Mouse (Mus musculus) lung, embryonic 16.5 days (tissue): ENCODE measurements around the gene Rln3. TPM values are rescaled to one million over a fixed set of nuclear protein-coding genes. Genes with fewer than 3 reads are reported as not detected.

ENCODE experiments used
- ATAC-seq: fragments of 200-750 bp; cut with Nextera tagmentation; 2 replicates; pipeline ENCODE4 v1.8.0; 2017; ENCODE audit warnings: low read depth, mild to moderate bottlenecking, moderate library complexity
- H3K27ac ChIP-seq: fragments of 300-500 bp; sonication (generic); 2 replicates; pipeline ENCODE4 v1.5.1; 2014; ENCODE audit warnings: mild to moderate bottlenecking, control low read depth, low read length
- H3K27me3 ChIP-seq: fragments of 300-500 bp; sonication (generic); 2 replicates; pipeline ENCODE4 v1.6.1; 2014; ENCODE audit warnings: low read depth, low read length, mixed read lengths; ENCODE audit not compliant: control insufficient read depth, insufficient read depth
- H3K36me3 ChIP-seq: fragments of 300-500 bp; sonication (generic); 2 replicates; pipeline ENCODE4 v1.6.1; 2014; ENCODE audit warnings: low read length; ENCODE audit not compliant: control insufficient read depth, insufficient read depth
- H3K4me1 ChIP-seq: fragments of 300-500 bp; sonication (generic); replicated peaks from 2 replicates; pipeline ENCODE4 v1.6.1; 2014; ENCODE audit warnings: low read length, mixed read lengths; ENCODE audit not compliant: control insufficient read depth, insufficient read depth
- H3K4me2 ChIP-seq: fragments of 300-500 bp; sonication (generic); 2 replicates; pipeline ENCODE4 v1.6.1; 2014; ENCODE audit warnings: low read depth, low read length, control low read depth
- H3K4me3 ChIP-seq: fragments of 300-500 bp; sonication (generic); 2 replicates; pipeline ENCODE4 v1.5.1; 2014; ENCODE audit warnings: mild to moderate bottlenecking, low read length, control low read depth
- H3K9ac ChIP-seq: fragments of 300-500 bp; sonication (generic); 2 replicates; pipeline ENCODE4 v1.6.1; 2014; ENCODE audit warnings: low read length, control low read depth
- H3K9me3 ChIP-seq: fragments of 300-500 bp; sonication (generic); 2 replicates; pipeline ENCODE4 v1.6.1; 2016; ENCODE audit warnings: low read length; ENCODE audit not compliant: control insufficient read depth
- WGBS: fragments of 180-500 bp; shearing (Covaris S2); extraction: QIAGEN DNeasy Blood & Tissue Kit; methylation state at CpG from one replicate; pipeline ENCODE4 v1.1.7; 2014; 5-methylcytosine and 5-hydroxymethylcytosine counted together
- polyA plus RNA-seq: library from polyadenylated mRNA; unstranded; fragments of >200 nt; fragmentation: Nextera tagmentation; extraction: Ambion mirVana; gene quantifications from 2 replicates; pipeline ENCODE4 v1.2.1, GENCODE M21; 2015

The Rln3 gene
- polyA plus RNA-seq, 1 experiment from 2014 or later = not detected

- no peak overlapping the region for H3K9ac ChIP-seq
- no peak overlapping the region for H3K4me2 ChIP-seq
- no peak overlapping the region for H3K27ac ChIP-seq
- no peaks in the 10 kb centered on the region for H3K27me3 ChIP-seq
- ATAC-seq = no peak
- 78% methylated on average over 4 of the region's 4 CpGs for WGBS
- H3K36me3 ChIP-seq = no peaks in the 10 kb centered on the region
- no peaks in the 10 kb centered on the region for H3K4me1 ChIP-seq
- no peaks in the 10 kb centered on the region for H3K9me3 ChIP-seq
- H3K4me3 ChIP-seq = no peak overlapping the region
Observed at GRCm38 (mm10) chr8:84032777-84033176, 12.0 kb downstream of the Rln3 start.

- peaks cover 5% of the 10 kb centered on the region for H3K4me1 ChIP-seq
- H3K27me3 ChIP-seq = peaks cover 15% of the 10 kb centered on the region
Observed at GRCm38 (mm10) chr8:84029272-84029671, 15.5 kb downstream of the Rln3 start.

GRCm38 (mm10) chr8:84027449-84027848, 17.4 kb downstream of the Rln3 start:
- Histone ChIP-seq H3K27ac (no peak overlapping the region), H3K4me2 (no peak overlapping the region), H3K4me1 (peaks cover 22% of the 10 kb centered on the region), H3K4me3 (no peak overlapping the region), H3K9ac (no peak overlapping the region), H3K36me3 (no peaks in the 10 kb centered on the region), H3K9me3 (no peaks in the 10 kb centered on the region), H3K27me3 (peaks cover 15% of the 10 kb centered on the region)
- ATAC-seq = no peak
- WGBS = 14% methylated on average over 10 of the region's 10 CpGs

More at GRCm38 (mm10) chr8:84029272-84029671, 15.5 kb downstream of the Rln3 start:
- ATAC-seq = no peak
- no peaks in the 10 kb centered on the region for H3K9me3 ChIP-seq
- WGBS = 83% methylated on average over 5 of the region's 5 CpGs
- no peak overlapping the region for H3K4me3 ChIP-seq
- H3K9ac ChIP-seq = no peak overlapping the region
- no peaks in the 10 kb centered on the region for H3K36me3 ChIP-seq
- H3K4me2 ChIP-seq = no peak overlapping the region
- no peak overlapping the region for H3K27ac ChIP-seq

DNA sequence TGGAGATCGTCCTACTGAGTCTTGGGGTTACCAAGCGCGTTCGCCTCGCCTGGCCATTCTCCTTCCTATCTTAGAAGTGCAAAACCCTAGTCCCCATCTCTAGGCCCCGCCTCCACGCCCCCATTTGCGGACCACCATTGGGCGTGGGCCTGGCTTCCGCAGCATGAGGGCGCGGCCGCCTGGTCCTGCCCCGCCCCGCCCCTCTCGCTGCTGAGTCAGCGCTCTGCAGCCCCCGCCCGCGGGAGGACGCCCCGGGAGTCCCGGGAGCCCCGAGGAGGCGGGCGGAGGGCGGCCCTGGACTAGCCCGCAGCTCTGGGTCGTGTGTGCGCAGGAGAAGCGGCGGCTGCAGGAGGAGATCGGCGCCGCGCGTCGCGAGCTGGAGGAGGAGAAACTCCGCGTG, 18.9 kb downstream of the Rln3 start:
- 2% methylated on average over 41 of the region's 41 CpGs for WGBS
- ATAC-seq = peak; percentile 66
- peak overlapping the region; percentile 67 for H3K4me2 ChIP-seq
- H3K27me3 ChIP-seq = peaks cover 18% of the 10 kb centered on the region
- no peaks in the 10 kb centered on the region for H3K36me3 ChIP-seq
- peak overlapping the region; percentile 46 for H3K4me3 ChIP-seq
- no peaks in the 10 kb centered on the region for H3K9me3 ChIP-seq
- H3K27ac ChIP-seq = no peak overlapping the region
- peak overlapping the region; percentile 58 for H3K9ac ChIP-seq
- peaks cover 31% of the 10 kb centered on the region for H3K4me1 ChIP-seq

GRCm38 (mm10) chr8:84024171-84024570, 20.6 kb downstream of the Rln3 start:
- Histone ChIP-seq H3K4me3 (no peak overlapping the region), H3K9ac (no peak overlapping the region), H3K27ac (no peak overlapping the region), H3K4me2 (no peak overlapping the region), H3K9me3 (no peaks in the 10 kb centered on the region), H3K4me1 (peaks cover 31% of the 10 kb centered on the region), H3K27me3 (peaks cover 18% of the 10 kb centered on the region), H3K36me3 (no peaks in the 10 kb centered on the region)
- 12% methylated on average over 10 of the region's 10 CpGs for WGBS
- ATAC-seq = no peak

- H3K9me3 ChIP-seq = no peaks in the 10 kb centered on the region
- peaks cover 18% of the 10 kb centered on the region for H3K27me3 ChIP-seq
- WGBS = 59% methylated on average over 1 of the region's 1 CpGs
- H3K9ac ChIP-seq = no peak overlapping the region
- H3K4me3 ChIP-seq = no peak overlapping the region
- H3K27ac ChIP-seq = no peak overlapping the region; the same call in 1 of the 2 replicates
- peak overlapping the region; percentile 26 for H3K4me2 ChIP-seq
- H3K4me1 ChIP-seq = peaks cover 31% of the 10 kb centered on the region
- ATAC-seq = no peak
- no peaks in the 10 kb centered on the region for H3K36me3 ChIP-seq
Observed at GRCm38 (mm10) chr8:84023631-84024030, 21.2 kb downstream of the Rln3 start.

- 7% methylated on average over 5 of the region's 5 CpGs for WGBS
- peaks cover 18% of the 10 kb centered on the region for H3K27me3 ChIP-seq
- H3K36me3 ChIP-seq = no peaks in the 10 kb centered on the region
- peak; percentile 47 for ATAC-seq
- H3K4me1 ChIP-seq = peaks cover 31% of the 10 kb centered on the region
- H3K9me3 ChIP-seq = no peaks in the 10 kb centered on the region
- H3K4me3 ChIP-seq = no peak overlapping the region
- no peak overlapping the region for H3K9ac ChIP-seq
- peak overlapping the region; percentile 26 for H3K4me2 ChIP-seq
- peak overlapping the region; percentile 42; the same call in 1 of the 2 replicates for H3K27ac ChIP-seq
Observed at GRCm38 (mm10) chr8:84023085-84023484, 21.7 kb downstream of the Rln3 start.

DNA sequence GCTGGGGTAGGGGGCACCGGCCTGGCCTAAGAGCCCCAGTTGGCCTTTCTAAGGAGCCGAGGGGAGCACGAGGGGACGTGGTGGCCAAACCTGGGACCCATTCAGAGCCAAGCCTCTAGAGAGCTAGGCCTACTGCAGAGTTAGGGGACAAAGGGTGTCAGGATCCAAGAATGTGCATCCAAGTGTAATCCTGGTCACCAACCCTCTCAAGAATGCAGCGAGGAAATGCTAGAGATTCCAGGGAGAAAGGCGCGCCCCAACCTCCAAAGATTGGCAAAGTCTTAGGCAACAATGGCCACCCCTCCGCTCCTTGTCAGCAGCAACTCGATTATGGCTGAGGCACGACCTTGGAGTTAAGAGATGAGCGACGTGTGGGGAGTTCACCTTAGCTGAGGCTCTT, 23.2 kb downstream of the Rln3 start:
- Histone ChIP-seq H3K9me3 (no peaks in the 10 kb centered on the region), H3K36me3 (no peaks in the 10 kb centered on the region), H3K4me1 (peaks cover 31% of the 10 kb centered on the region), H3K4me2 (peak overlapping the region; percentile 49), H3K27ac (peak overlapping the region; percentile 84), H3K4me3 (peak overlapping the region; percentile 40), H3K9ac (peak overlapping the region; percentile 52), H3K27me3 (peaks cover 12% of the 10 kb centered on the region)
- 31% methylated on average over 12 of the region's 12 CpGs for WGBS
- ATAC-seq = peak; percentile 13; the same call in 1 of the 2 replicates

DNA sequence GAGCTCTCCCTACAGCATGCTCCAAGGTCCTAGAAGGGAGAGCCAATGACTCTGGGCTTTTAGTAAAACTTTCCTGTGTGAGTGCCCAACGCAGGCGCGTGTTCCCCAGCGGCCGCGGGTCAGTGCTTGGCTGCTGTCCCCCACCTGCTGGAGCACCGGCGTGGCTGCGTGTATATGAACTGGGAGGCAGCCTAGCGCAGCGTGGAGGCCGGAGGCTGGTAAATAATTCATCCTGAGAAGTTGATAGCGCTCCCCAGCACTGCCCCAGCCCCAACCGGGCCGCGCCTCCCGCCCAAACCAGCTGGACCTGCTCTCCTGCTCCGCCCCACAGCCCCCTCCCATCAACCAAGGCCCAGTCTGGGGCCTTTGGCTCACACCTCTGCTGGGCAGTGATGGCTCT, 23.7 kb downstream of the Rln3 start, which contains the start of gene Palm3:
Gene Palm3, plus strand, starts transcription at position 376 of the 400 bp plus-strand sequence.
- H3K4me1 ChIP-seq = peaks cover 31% of the 10 kb centered on the region
- peaks cover 9% of the 10 kb centered on the region; the same call in 1 of the 2 replicates for H3K27me3 ChIP-seq
- H3K27ac ChIP-seq = peak within 1 kb of the TSS; percentile 84
- H3K9ac ChIP-seq = peak within 1 kb of the TSS; percentile 52
- peak within 1 kb of the TSS; percentile 49 for H3K4me2 ChIP-seq
- ATAC-seq = peak; percentile 74
- H3K9me3 ChIP-seq = no peaks in the 10 kb centered on the region
- 3% methylated on average over 18 of the region's 18 CpGs for WGBS
- no peaks in the 10 kb centered on the region for H3K36me3 ChIP-seq
- H3K4me3 ChIP-seq = peak within 1 kb of the TSS; percentile 40

DNA sequence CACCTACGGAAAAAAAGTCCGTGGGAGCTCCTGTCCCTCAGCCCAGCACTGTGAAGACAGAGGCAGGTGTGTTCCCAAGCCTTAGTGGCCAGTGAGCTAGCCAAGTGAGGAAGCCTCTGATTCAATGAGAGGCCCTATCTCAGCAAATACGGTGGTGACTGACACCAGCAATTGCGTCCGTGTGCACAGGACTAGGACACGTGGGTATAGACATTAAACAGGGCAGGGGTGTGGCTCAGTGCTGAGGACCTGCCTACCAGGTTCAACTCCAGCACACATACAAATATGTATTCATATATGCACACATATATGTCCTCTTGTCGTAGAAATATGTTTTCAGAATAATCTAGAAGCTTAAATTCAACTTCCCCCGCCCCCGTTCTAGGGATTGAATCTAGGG, 25.1 kb downstream of the Rln3 start:
- no peaks in the 10 kb centered on the region for H3K9me3 ChIP-seq
- no peak overlapping the region for H3K27ac ChIP-seq
- no peak overlapping the region for H3K4me2 ChIP-seq
- H3K36me3 ChIP-seq = no peaks in the 10 kb centered on the region
- WGBS = 72% methylated on average over 9 of the region's 9 CpGs
- H3K9ac ChIP-seq = no peak overlapping the region
- no peak overlapping the region for H3K4me3 ChIP-seq
- no peak for ATAC-seq
- peaks cover 26% of the 10 kb centered on the region for H3K4me1 ChIP-seq
- H3K27me3 ChIP-seq = peaks cover 3% of the 10 kb centered on the region; the same call in 1 of the 2 replicates
